In the genomic region with DNA sequence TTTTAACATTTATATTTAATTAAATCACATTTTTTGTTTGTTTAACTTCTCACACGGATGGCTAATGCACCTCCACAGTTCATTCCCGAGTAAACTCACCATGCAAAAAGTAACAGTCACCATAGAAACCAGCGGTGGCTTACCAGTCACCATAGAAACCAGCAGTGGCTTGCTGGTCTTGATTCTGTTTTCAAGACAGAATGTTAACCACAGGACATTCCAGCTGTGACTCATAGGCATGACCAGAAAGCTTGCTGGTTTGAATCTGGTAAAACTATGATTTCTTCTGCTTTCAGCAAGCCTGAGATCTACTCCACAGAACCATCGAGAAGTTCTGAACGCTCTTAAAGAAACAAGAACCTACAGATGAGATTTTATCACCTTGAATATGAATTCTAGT, we compare ENCODE assay signal across 9 mouse cellular contexts.
A peak's percentile ranks its signal among the peaks of the same experiment; 100 is the strongest.
DNase-seq lines count a peak whose midpoint lies in the region; ATAC-seq lines count a peak whose summit lies in the region.
"Had no signal": no experiment of that assay in that cellular context is flagged by ENCODE, and none has a peak within 500 bp of the region (broad histone marks: within the 10 kb centered on the region; RNA-seq: fewer than 3 reads in every experiment).

No protein-coding gene starts in this region.

- H3K9ac ChIP-seq in forebrain, embryonic 12.5 days = no peak overlapping the region
- H3K9ac ChIP-seq: liver, embryonic 15.5 days had no signal

- no peaks in the 10 kb centered on the region for H3K9me3 ChIP-seq in forebrain, embryonic 12.5 days
- H3K9me3 ChIP-seq: liver, embryonic 15.5 days had no signal

- ATAC-seq in forebrain, embryonic 12.5 days (ENCODE audit: low FRiP score) = peak; percentile 69
- no peak for ATAC-seq in erythroblast, adult 5-6 weeks (replicated peaks; ENCODE audit: low FRiP score, poor library complexity, severe bottlenecking)

- H3K36me3 ChIP-seq in forebrain, embryonic 12.5 days (replicated peaks) = no peaks in the 10 kb centered on the region
- H3K36me3 ChIP-seq: liver, embryonic 15.5 days had no signal

- peak; percentile 96 for DNase-seq in heart, adult 11 months
- DNase-seq in heart, postnatal 4 days = no peak
- peak; percentile 75 for DNase-seq in MN1 (ENCODE audit: low spot score)
- peak; percentile 54 for DNase-seq in lung, postnatal 25 days (ENCODE audit: low spot score)
- DNase-seq in spleen, adult 12 weeks (ENCODE audit: low spot score) = no peak
- no peak for DNase-seq in kidney, postnatal 10 days

- no peak overlapping the region for H3K27ac ChIP-seq in forebrain, embryonic 12.5 days
- H3K27ac ChIP-seq: liver, embryonic 15.5 days had no signal

- H3K4me2 ChIP-seq in forebrain, embryonic 12.5 days = no peak overlapping the region
- H3K4me2 ChIP-seq: liver, embryonic 15.5 days had no signal

- H3K4me3 ChIP-seq in forebrain, embryonic 12.5 days (replicated peaks) = no peak overlapping the region
- H3K4me3 ChIP-seq: liver, embryonic 15.5 days had no signal

- 32% methylated on average over 5 of the region's 5 CpGs for WGBS in forebrain, embryonic 12.5 days

- no peaks in the 10 kb centered on the region for H3K27me3 ChIP-seq in forebrain, embryonic 12.5 days
- H3K27me3 ChIP-seq: liver, embryonic 15.5 days had no signal

- peaks cover 11% of the 10 kb centered on the region for H3K4me1 ChIP-seq in forebrain, embryonic 12.5 days

Comparison
In these comparisons a context has a peak if more than half of its experiments do, and no peak if none do; other contexts are left out.
1. DNase-seq: peak in heart, adult 11 months (single experiment), MN1 (single experiment) and lung, postnatal 25 days (single experiment); none in heart, postnatal 4 days (single experiment), spleen, adult 12 weeks (single experiment) and kidney, postnatal 10 days (single experiment).